Mouse (Mus musculus) gastrocnemius, adult 2 months (tissue): ENCODE measurements at regions not wholly inside any gene's neighbourhood (a gene's known extent, or its start where the extent isn't known, plus 50 kb on each side); places are given as distances from the start of the nearest gene placed in this dataset.
"Not testable (repeated sequence)": the region's sequence is repeated elsewhere in the genome, so short reads cannot be mapped to it uniquely, and the experiment has no call there.

Experiments
- DNase-seq: peaks from one replicate; pipeline ENCODE4 v3.0.0; 2022
- H3K27ac ChIP-seq: fragments of 200-600 bp; 2 replicates; pipeline ENCODE4 v1.8.1; 2022; ENCODE audit warnings: mild to moderate bottlenecking
- H3K4me3 ChIP-seq: fragments of 200-600 bp; 2 replicates; pipeline ENCODE4 v1.8.1; 2022; ENCODE audit warnings: mild to moderate bottlenecking, moderate library complexity
- CTCF ChIP-seq: fragments of 200-600 bp; IDR thresholded peaks from 2 replicates; pipeline ENCODE4 v1.8.1; 2022; ENCODE audit warnings: antibody characterized with exemption, mild to moderate bottlenecking, moderate library complexity
- intact Hi-C: fragments of 180-260 bp; cut with DNase I; formaldehyde crosslinking; loops from one replicate; pipeline ENCODE4 v1.15.1; 2025

DNA sequence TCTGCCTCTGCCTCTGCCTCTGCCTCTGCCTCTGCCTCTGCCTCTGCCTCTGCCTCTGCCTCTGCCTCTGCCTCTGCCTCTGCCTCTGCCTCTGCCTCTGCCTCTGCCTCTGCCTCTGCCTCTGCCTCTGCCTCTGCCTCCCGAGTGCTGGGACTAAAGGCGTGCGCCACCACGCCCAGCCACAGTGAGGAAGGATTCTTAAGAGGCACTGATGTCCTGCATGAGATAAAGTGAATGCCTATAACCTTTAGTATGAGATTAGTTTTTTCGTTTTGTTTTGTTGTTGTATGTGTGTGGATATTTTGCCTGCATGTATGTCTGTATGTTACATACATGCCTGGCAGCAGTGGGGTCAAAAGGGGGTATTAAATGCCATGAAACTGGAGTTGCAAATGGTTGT lies 63.2 kb downstream of the Hlx start:
- H3K27ac ChIP-seq, H3K4me3 ChIP-seq, DNase-seq, intact Hi-C loops: not testable (repeated sequence)

DNA sequence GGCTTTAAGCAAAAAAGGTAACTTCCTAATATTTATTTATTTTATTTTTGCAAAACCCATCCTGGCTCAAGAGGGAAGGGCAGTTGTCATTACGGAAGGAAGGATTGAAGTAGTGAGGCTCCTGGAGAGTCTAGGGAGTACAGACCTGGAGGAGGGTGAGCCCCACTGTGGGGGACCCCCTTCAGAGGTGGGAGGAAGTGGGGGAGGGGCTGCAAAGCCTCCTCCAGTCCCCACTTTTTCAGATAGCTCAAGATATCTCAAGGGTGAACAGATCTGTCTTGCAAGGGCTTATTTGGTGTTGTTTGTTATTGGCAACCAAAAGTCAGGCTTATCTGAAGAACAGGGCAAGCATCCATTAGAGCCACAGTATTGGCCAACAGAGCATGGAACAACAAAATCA lies 64.0 kb downstream of the Hlx start:
- Histone ChIP-seq H3K4me3 (no peak overlapping the region), H3K27ac (no peak overlapping the region)
- DNase-seq: no peak
- no peak for TF ChIP-seq CTCF
- intact Hi-C loops: no loop called here

DNA sequence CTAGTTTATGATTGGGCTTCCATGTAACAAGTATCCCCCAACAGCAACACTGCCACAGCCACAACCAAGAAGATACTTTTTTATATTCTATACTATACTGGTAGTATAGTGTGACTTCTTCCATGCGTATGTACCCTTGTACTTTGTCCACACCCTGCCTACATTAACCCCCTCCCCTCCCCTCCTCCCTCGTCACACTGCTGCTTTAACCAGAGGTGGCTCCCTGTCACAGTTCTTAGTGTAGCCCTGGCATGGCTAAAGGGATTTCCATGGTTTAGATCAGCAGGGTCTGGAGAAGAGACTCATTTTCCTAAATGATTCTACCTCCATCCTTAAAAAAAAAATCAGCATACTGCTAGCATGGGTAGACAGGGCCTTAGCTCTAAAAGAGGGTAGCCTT lies 64.4 kb downstream of the Hlx start:
- no peak for TF ChIP-seq CTCF
- Histone ChIP-seq H3K27ac (no peak overlapping the region), H3K4me3 (no peak overlapping the region)
- intact Hi-C loops: no loop called here
- no peak for DNase-seq

DNA sequence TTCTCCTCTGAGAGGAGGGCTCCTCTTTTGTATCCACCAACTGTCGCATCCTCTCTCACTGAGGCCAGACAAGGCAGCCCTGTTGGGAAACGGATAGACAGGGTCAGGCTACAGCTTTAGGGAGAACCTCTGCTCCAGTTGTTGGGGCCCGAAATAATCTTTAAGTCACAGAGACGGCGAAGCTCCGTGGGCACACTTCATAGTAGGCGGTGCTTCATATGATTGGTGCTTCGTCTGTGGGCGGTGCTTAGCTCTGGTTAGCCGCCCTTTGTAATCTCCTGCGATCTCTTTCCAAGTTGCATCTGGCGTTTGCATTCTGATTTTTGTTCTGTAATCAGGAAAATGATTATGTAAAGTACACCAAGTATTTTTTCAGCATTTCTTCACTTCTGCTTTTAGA lies 67.2 kb downstream of the Hlx start:
- DNase-seq: no peak
- Histone ChIP-seq H3K4me3 (no peak overlapping the region), H3K27ac (no peak overlapping the region)
- no peak for TF ChIP-seq CTCF
- intact Hi-C loops: no loop called here

DNA sequence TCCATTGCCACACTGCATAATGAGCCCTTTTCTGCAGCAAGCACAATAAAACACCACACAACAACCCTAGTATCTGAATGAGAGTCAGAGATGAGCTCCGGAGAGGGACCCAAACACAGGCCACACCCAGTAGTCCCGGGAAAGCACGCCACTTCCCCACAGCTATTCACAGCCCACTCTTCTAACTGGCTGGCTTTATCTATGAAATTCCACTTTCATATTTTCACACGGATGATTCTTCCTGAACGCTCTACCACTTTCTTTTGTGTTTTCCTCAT lies 68.4 kb downstream of the Hlx start:
- no peak for DNase-seq
- Histone ChIP-seq H3K4me3 (peak overlapping the region; percentile 35), H3K27ac (peak overlapping the region; percentile 50; the same call in 1 of the 2 replicates)
- intact Hi-C loops: no loop called here
- TF ChIP-seq CTCF: no peak

DNA sequence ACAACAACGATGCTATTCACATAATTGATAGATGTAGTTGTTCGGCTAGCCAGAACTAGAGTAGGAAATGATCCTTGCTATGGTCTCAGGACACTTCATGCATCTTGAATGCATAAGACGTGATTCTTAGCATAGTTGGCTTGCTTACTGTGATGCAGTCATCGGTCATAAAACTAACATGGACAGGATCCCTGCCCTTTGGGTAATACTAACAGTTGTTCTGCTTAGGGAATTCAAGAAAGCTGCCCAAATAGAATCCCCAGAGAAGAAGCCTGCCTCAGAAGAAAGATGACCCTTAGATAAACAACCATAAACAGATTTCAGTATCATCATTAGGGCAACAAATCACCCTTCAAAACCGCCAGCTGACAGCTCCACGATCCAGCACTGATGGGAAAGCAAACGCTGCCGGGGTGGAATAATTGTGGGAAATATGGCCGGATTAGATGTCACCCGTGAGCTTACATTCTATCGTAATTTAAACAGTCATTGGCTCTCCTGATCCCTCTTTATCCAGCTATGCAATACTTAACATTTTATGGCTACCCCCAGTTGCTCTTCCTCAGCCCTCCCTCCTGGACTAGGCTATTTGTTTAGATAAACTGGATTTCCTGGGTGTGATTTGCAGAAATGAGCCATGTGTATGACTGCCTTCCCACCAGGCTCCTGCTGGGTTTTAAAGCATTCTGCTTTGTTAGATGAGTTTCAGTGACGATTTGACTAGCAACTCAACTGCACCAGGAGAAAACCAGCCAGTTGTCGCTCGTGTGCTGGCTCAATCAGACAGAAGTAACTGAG lies 68.9 kb downstream of the Hlx start:
- no peak for DNase-seq
- intact Hi-C loops: no loop called here
- H3K4me3 ChIP-seq: peak overlapping the region; percentile 35
- peak overlapping the region; percentile 50; the same call in 1 of the 2 replicates for H3K27ac ChIP-seq
- no peak for TF ChIP-seq CTCF

DNA sequence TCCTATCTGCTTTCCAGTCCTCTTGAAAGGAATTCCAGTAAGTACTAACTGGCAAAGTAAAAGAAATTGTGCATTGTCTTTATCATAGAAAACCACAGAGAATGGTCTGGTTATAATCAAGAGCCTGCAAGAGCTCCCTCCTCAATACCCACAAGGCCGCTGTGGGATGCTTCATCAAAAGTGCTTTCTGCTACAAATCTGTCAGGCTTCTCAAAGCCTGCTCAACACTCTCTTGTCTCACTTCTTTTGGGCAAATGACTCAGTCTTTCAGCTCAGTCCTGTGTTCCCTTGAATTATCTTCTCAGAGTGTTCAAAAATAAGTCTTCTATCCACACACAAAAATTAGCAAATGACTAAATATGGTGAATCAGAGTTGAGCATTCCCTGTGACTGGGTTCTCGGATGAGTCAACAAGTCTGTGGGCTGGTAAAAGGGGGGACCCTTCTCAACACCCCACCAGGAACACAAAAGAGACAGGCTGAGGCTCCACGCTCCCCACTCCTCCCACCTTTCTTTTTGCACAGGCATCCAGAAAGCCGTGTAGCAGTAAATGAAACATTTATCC lies 81.8 kb downstream of the Hlx start:
- no peak for DNase-seq
- no peak for TF ChIP-seq CTCF
- H3K27ac ChIP-seq: no peak overlapping the region
- H3K4me3 ChIP-seq: no peak overlapping the region
- intact Hi-C loops: no loop called here

DNA sequence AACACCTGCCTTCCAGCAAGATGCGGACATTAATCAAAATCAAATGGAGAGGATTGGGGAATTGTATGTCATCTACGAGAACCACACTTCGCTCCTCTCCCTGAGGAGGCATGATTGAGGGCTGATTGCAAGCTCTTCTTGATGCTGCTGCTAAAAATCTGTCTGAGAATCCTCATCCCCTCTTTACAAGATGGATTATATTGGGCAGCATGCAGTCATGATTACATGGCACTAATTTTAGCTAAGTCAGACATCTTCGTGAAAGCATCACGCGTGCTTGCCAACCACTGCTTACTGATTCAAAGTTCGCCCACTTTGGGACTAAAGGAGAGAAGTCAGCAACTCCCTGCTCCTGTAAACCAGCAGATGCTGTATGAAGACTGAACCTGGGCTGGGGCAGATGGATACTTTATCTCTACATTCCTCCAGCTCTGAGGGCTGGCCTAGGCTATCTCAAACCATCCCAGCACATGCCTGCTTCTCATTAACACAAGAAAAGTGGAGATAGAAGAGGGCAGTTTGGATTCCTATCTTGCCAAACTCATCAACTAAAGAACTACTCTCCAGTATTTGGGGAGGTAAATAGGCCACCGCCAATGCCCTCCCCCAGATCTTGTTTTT lies 84.4 kb downstream of the Hlx start:
- no peak for TF ChIP-seq CTCF
- H3K27ac ChIP-seq: no peak overlapping the region
- DNase-seq: no peak
- no peak overlapping the region for H3K4me3 ChIP-seq
- intact Hi-C loops: no loop called here

DNA sequence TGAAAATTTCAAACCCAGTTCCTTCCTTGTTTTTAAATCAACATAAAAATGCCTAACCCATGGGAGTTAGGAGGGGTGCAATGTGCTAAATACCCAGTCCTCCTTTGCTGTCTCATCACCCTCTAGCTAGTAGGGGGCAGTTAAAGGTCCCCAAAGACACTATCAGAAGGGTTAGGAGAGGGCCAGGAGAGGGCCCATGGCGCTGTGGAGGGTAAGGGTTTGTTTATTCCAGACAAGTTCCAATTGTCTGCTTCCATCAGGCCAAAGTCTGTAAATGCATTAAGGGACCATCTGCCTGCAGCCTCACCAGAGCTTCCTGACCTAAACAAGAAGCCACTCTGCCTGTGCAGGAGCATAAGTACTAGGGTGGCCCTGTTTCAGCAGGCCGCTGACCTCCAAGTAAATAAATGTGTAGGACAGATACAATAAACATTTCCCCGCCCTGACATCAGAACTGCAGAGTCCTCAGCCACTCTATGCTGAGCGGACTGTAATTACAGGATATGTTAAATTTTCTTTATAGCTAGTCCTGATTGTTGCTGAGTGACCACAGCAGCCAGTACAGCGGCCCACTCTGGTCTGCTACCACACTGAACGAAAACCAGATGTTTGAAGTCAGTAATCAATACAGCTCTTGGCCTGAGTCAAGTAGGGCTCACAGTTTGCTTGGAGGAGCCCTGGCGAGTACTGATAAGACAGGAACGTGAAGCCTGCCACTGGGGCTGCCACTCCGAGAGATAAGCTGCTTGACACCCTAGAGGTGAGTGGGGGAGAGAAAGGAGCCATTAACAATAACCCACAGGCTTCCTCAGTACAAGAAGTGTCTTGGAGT lies 87.4 kb downstream of the Hlx start:
- no peak overlapping the region for H3K4me3 ChIP-seq
- intact Hi-C loops: no loop called here
- no peak for TF ChIP-seq CTCF
- DNase-seq: no peak
- H3K27ac ChIP-seq: no peak overlapping the region

DNA sequence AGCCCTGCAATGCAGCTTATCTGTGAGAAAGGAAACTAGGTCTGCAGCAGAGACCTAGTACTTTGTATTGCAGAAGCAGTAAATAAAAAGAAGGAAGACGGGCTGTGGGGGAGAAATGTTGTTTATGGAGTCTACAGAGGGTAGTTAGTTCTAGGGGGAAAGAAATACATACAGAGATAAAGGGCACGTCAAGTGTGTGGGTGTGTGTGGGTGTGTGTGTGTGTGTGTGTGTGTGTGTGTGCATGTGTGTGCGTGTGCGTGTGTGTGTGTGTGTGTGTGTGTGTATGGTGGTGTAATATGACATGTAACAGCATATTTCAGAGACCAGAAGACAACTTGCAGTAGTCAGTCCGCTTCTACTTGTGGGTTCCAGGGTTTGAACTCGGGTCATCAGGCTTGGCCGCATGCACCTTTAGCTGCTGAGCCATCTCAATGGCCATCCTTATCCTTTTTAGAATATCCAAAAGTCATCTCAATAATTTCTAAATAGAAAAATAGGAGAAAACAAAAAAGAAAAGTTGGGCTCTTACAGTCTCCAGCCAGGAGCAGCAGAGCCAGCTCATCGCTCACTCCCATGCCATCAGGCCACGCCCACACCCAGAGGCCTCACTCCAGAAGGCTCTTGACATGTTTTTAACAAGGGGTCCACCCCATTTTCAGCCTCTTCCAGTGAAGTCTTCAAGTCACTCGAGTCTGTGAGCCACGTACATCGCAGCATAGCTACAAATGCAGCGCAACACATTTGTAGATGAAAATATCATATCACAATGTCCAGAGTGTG lies 101.5 kb downstream of the Hlx start:
- intact Hi-C loops: loop anchor here (5.0 kb wide), 1 partner anchor 41 kb away; no protein-coding TSS in a partner anchor
- no peak for DNase-seq
- Histone ChIP-seq H3K4me3 (no peak overlapping the region), H3K27ac (no peak overlapping the region)
- TF ChIP-seq CTCF: no peak

DNA sequence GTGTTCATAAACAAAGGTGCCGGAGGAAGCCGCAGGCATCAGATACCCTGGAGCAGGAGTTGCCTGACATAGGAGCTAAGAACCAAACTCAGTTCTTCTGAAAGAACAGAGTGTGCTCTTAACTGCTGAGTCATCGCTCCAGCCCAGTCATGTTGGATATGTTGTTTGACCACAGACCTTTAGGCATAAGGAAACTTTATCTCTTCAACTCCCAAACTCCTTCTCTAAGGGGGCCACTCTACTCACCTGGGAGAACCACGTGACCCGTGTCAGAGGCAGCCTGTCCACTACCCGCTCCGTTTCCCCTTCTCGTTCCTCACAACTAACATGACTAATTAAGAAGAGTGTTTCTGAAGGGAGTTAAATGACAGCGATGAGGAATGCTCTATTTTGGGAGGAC lies 103.2 kb downstream of the Hlx start:
- TF ChIP-seq CTCF: no peak
- intact Hi-C loops: no loop called here
- peak overlapping the region; percentile 5; the same call in 1 of the 2 replicates for H3K4me3 ChIP-seq
- peak; percentile 45 for DNase-seq
- peak overlapping the region; percentile 73 for H3K27ac ChIP-seq

DNA sequence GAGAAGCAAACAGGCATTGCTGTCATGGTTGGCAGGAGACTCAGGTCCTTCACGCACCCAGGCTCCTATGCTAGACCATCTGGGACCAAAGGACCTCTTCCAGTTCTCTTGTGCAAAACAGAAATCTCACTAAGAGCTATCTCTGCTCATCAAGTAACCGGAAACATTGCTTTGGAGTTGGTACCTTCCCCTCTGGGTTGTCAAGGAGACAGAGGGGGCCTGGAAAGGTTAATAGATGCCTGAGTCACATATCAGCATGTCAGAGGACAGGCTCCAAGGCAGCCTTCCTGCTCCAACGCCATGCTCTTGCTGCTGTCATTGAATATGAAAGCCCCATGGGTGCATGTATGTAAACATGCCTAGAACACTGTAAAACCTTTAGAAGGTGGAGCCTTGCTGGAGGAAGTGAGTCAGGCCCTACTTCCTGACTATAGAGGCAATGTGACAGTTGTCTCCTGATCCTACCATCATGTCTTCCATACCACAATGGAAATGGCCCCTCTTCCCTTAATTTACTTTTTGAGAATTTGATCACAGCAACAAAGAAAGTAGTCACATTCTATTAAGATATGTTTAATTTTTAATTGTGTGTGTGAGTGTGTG lies 103.8 kb downstream of the Hlx start:
- no peak for DNase-seq
- no peak for TF ChIP-seq CTCF
- Histone ChIP-seq H3K4me3 (no peak overlapping the region), H3K27ac (peak overlapping the region; percentile 40)
- intact Hi-C loops: no loop called here
